In genomic region chr9:7775011-7775410, GRCm38 (mm10) we compare ENCODE assay signal across 14 mouse cellular contexts.
"Had no signal": no experiment of that assay in that cellular context is flagged by ENCODE, and none has a peak within 500 bp of the region (broad histone marks: within the 10 kb centered on the region; RNA-seq: fewer than 3 reads in every experiment).

No protein-coding gene starts in this region.

- H3K9ac ChIP-seq: kidney, embryonic 15.5 days; limb, embryonic 15.5 days; liver, embryonic 12.5 days; lung, embryonic 14.5 days; midbrain, embryonic 15.5 days; neural tube, embryonic 13.5 days; stomach, embryonic 15.5 days had no signal

- H3K4me3 ChIP-seq: kidney, embryonic 15.5 days; limb, embryonic 15.5 days; liver, embryonic 12.5 days; midbrain, embryonic 15.5 days; neural tube, embryonic 13.5 days; stomach, embryonic 15.5 days had no signal

- H3K9me3 ChIP-seq: kidney, embryonic 15.5 days; limb, embryonic 15.5 days; liver, embryonic 12.5 days; midbrain, embryonic 15.5 days; neural tube, embryonic 13.5 days; stomach, embryonic 15.5 days had no signal

- ATAC-seq: liver, embryonic 12.5 days; midbrain, embryonic 15.5 days had no signal

- DNase-seq: kidney, adult 2 months; kidney, postnatal 14 days; lung, embryonic 14.5 days; right cerebral cortex, postnatal 14 days; thymus, adult 2 months; thymus, postnatal 36 days had no signal

- H3K36me3 ChIP-seq: midbrain, embryonic 15.5 days had no signal

- H3K27ac ChIP-seq: kidney, embryonic 15.5 days; limb, embryonic 15.5 days; liver, embryonic 12.5 days; midbrain, embryonic 15.5 days; neural tube, embryonic 13.5 days; stomach, embryonic 15.5 days had no signal

- H3K4me1 ChIP-seq: kidney, embryonic 15.5 days; limb, embryonic 15.5 days; midbrain, embryonic 15.5 days; neural tube, embryonic 13.5 days; stomach, embryonic 15.5 days had no signal

- H3K4me2 ChIP-seq: kidney, embryonic 15.5 days; limb, embryonic 15.5 days; liver, embryonic 12.5 days; lung, embryonic 14.5 days; midbrain, embryonic 11.5 days; midbrain, embryonic 15.5 days; neural tube, embryonic 13.5 days; stomach, embryonic 15.5 days had no signal

- H3K27me3 ChIP-seq: kidney, embryonic 15.5 days; limb, embryonic 15.5 days; liver, embryonic 12.5 days; megakaryocyte, embryonic 14.5 days; midbrain, embryonic 15.5 days; neural tube, embryonic 13.5 days; stomach, embryonic 15.5 days had no signal
